Mouse (Mus musculus): ENCODE results near the gene Spert. TPM values are rescaled to one million over a fixed set of nuclear protein-coding genes. Genes with fewer than 3 reads are reported as not detected.

The Spert gene
- polyA plus RNA-seq (2012; rRNA removed), result not detected in 2 replicates
- polyA plus RNA-seq (2014; fragmentation: Nextera tagmentation; extraction: Ambion mirVana), result not detected in 2 replicates

GRCm38 (mm10) chr14:75592978-75593377 lies at the start of gene Spert:
TSS of gene Spert (minus strand) at chr14:75593116.
- H3K27ac ChIP-seq (replicated peaks; ENCODE audit: low read depth, low read length), result no peak within 1 kb of the TSS
- no peak for DNase-seq (ENCODE audit: low spot score)
- no peaks in the 10 kb centered on the region for H3K9me3 ChIP-seq (ENCODE audit: control insufficient read depth, low read length)
- no peak within 1 kb of the TSS for H3K9ac ChIP-seq (ENCODE audit: low read depth, low read length, severe bottlenecking)
- no peak within 1 kb of the TSS for H3K4me3 ChIP-seq (replicated peaks; ENCODE audit: low read length)
- TF ChIP-seq POLR2A (IDR thresholded peaks at IDR 0.05; ENCODE audit: borderline replicate concordance, extremely low read depth, insufficient read depth, insufficient read length), result no peak
- 58% methylated on average over 3 of the region's 3 CpGs for WGBS
- ATAC-seq (ENCODE audit: low FRiP score, low read depth), result no peak
- H3K4me1 ChIP-seq (ENCODE audit: control insufficient read depth, insufficient read depth, low read length), result no peaks in the 10 kb centered on the region
- no peaks in the 10 kb centered on the region for H3K36me3 ChIP-seq (ENCODE audit: control insufficient read depth, insufficient read depth, low read length)
- H3K27me3 ChIP-seq (ENCODE audit: control insufficient read depth, insufficient read depth, low read length), result no peaks in the 10 kb centered on the region
- H3K4me2 ChIP-seq (replicated peaks; ENCODE audit: low read depth, low read length, severe bottlenecking), result no peak within 1 kb of the TSS

GRCm38 (mm10) chr14:75642080-75642479 lies 49.2 kb upstream of the Spert start, which contains the start of gene Erich6b:
TSS of gene Erich6b (plus strand) at chr14:75642259.
- Histone ChIP-seq H3K27me3 (ENCODE audit: control insufficient read depth, insufficient read depth, low read length) (no peaks in the 10 kb centered on the region), H3K36me3 (ENCODE audit: control insufficient read depth, insufficient read depth, low read length) (no peaks in the 10 kb centered on the region), H3K4me1 (ENCODE audit: control insufficient read depth, insufficient read depth, low read length) (peaks cover 4% of the 10 kb centered on the region), H3K27ac (replicated peaks; ENCODE audit: low read depth, low read length) (no peak within 1 kb of the TSS), H3K9ac (ENCODE audit: low read depth, low read length, severe bottlenecking) (no peak within 1 kb of the TSS), H3K4me2 (replicated peaks; ENCODE audit: low read depth, low read length, severe bottlenecking) (no peak within 1 kb of the TSS), H3K4me3 (replicated peaks; ENCODE audit: low read length) (no peak within 1 kb of the TSS), H3K9me3 (ENCODE audit: control insufficient read depth, low read length) (no peaks in the 10 kb centered on the region)
- no peak for TF ChIP-seq POLR2A (IDR thresholded peaks at IDR 0.05; ENCODE audit: borderline replicate concordance, extremely low read depth, insufficient read depth, insufficient read length)
- no peak for ATAC-seq (ENCODE audit: low FRiP score, low read depth)
- 82% methylated on average over 8 of the region's 8 CpGs for WGBS
- DNase-seq (ENCODE audit: low spot score), result no peak

- Histone ChIP-seq H3K9ac (ENCODE audit: low read depth, low read length, severe bottlenecking) (no peak overlapping the region), H3K4me2 (replicated peaks; ENCODE audit: low read depth, low read length, severe bottlenecking) (no peak overlapping the region), H3K27ac (replicated peaks; ENCODE audit: low read depth, low read length) (no peak overlapping the region), H3K9me3 (ENCODE audit: control insufficient read depth, low read length) (no peaks in the 10 kb centered on the region), H3K4me1 (ENCODE audit: control insufficient read depth, insufficient read depth, low read length) (peaks cover 8% of the 10 kb centered on the region), H3K36me3 (ENCODE audit: control insufficient read depth, insufficient read depth, low read length) (no peaks in the 10 kb centered on the region), H3K4me3 (replicated peaks; ENCODE audit: low read length) (no peak overlapping the region), H3K27me3 (ENCODE audit: control insufficient read depth, insufficient read depth, low read length) (no peaks in the 10 kb centered on the region)
- ATAC-seq (ENCODE audit: low FRiP score, low read depth), result no peak
- no peak for DNase-seq (ENCODE audit: low spot score)
- no peak for TF ChIP-seq POLR2A (IDR thresholded peaks at IDR 0.05; ENCODE audit: borderline replicate concordance, extremely low read depth, insufficient read depth, insufficient read length)
- WGBS, result 63% methylated on average over 6 of the region's 6 CpGs
Measured at GRCm38 (mm10) chr14:75641369-75641768, 48.5 kb upstream of the Spert start.

DNA sequence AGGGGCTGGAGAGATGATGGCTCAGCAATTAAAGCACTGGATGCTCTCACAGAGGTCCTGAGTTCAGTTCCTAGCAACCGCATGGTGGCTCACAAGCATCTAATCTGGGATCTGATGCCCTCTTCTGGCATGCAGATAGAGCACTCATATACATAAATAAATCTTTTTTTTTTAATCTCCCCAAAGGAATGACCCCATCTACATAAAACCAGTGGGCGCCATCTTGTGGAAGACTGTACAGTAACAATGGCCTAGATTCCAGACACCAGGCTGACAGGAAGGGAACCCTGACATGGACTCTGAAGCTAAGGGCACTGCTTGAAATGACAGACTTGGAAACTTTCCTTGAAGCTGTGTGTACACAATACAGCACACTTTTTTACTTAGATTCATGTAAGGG lies 47.9 kb upstream of the Spert start:
- DNase-seq (ENCODE audit: low spot score), result no peak
- H3K27ac ChIP-seq (replicated peaks; ENCODE audit: low read depth, low read length), result no peak overlapping the region
- no peak for ATAC-seq (ENCODE audit: low FRiP score, low read depth)
- H3K27me3 ChIP-seq (ENCODE audit: control insufficient read depth, insufficient read depth, low read length), result no peaks in the 10 kb centered on the region
- no peak for TF ChIP-seq POLR2A (IDR thresholded peaks at IDR 0.05; ENCODE audit: borderline replicate concordance, extremely low read depth, insufficient read depth, insufficient read length)
- no peak overlapping the region for H3K4me2 ChIP-seq (replicated peaks; ENCODE audit: low read depth, low read length, severe bottlenecking)
- no peaks in the 10 kb centered on the region for H3K9me3 ChIP-seq (ENCODE audit: control insufficient read depth, low read length)
- H3K36me3 ChIP-seq (ENCODE audit: control insufficient read depth, insufficient read depth, low read length), result no peaks in the 10 kb centered on the region
- WGBS, result 79% methylated on average over 2 of the region's 2 CpGs
- peaks cover 9% of the 10 kb centered on the region for H3K4me1 ChIP-seq (ENCODE audit: control insufficient read depth, insufficient read depth, low read length)
- H3K4me3 ChIP-seq (replicated peaks; ENCODE audit: low read length), result no peak overlapping the region
- no peak overlapping the region for H3K9ac ChIP-seq (ENCODE audit: low read depth, low read length, severe bottlenecking)

GRCm38 (mm10) chr14:75637641-75638040 lies 44.7 kb upstream of the Spert start:
- no peak overlapping the region for H3K4me3 ChIP-seq (replicated peaks; ENCODE audit: low read length)
- whole genome bisulfite sequencing, result 75% methylated on average over 4 of the region's 4 CpGs
- H3K9ac ChIP-seq (ENCODE audit: low read depth, low read length, severe bottlenecking), result no peak overlapping the region
- no peaks in the 10 kb centered on the region for H3K9me3 ChIP-seq (ENCODE audit: control insufficient read depth, low read length)
- no peak for DNase-seq (ENCODE audit: low spot score)
- H3K4me1 ChIP-seq (ENCODE audit: control insufficient read depth, insufficient read depth, low read length), result peaks cover 16% of the 10 kb centered on the region
- no peak overlapping the region for H3K27ac ChIP-seq (replicated peaks; ENCODE audit: low read depth, low read length)
- H3K4me2 ChIP-seq (replicated peaks; ENCODE audit: low read depth, low read length, severe bottlenecking), result no peak overlapping the region
- TF ChIP-seq POLR2A (IDR thresholded peaks at IDR 0.05; ENCODE audit: borderline replicate concordance, extremely low read depth, insufficient read depth, insufficient read length), result no peak
- no peaks in the 10 kb centered on the region for H3K36me3 ChIP-seq (ENCODE audit: control insufficient read depth, insufficient read depth, low read length)
- ATAC-seq (ENCODE audit: low FRiP score, low read depth), result no peak
- no peaks in the 10 kb centered on the region for H3K27me3 ChIP-seq (ENCODE audit: control insufficient read depth, insufficient read depth, low read length)

DNA sequence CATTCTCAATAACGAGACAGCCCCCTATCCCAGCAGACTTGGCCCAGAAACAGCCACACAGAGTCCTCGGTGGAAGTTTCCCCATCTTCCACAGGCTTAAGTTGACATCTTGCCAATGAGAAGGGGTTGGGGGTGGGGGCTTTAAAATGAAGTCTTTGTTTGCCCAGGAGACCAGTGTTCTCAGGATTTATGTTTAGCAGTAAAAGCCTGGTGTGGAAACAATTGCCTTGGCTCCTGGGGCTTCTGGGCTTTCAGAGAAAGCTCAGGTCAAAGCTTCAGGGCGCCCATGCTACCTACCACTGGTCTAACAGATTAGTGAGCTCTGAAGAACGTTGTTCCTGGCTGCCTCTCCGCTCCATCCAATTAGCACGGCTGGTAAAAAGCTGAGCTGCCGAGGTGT lies 43.2 kb upstream of the Spert start:
- DNase-seq (ENCODE audit: low spot score) (peak; percentile 15), ATAC-seq (ENCODE audit: low FRiP score, low read depth) (peak; percentile 65; the same call in 1 of the 2 replicates)
- Histone ChIP-seq H3K9ac (ENCODE audit: low read depth, low read length, severe bottlenecking) (no peak overlapping the region), H3K27me3 (ENCODE audit: control insufficient read depth, insufficient read depth, low read length) (no peaks in the 10 kb centered on the region), H3K9me3 (ENCODE audit: control insufficient read depth, low read length) (no peaks in the 10 kb centered on the region), H3K4me3 (replicated peaks; ENCODE audit: low read length) (no peak overlapping the region), H3K4me1 (ENCODE audit: control insufficient read depth, insufficient read depth, low read length) (peaks cover 16% of the 10 kb centered on the region), H3K27ac (replicated peaks; ENCODE audit: low read depth, low read length) (no peak overlapping the region), H3K4me2 (replicated peaks; ENCODE audit: low read depth, low read length, severe bottlenecking) (peak overlapping the region; percentile 10; the same call in 1 of the 2 replicates), H3K36me3 (ENCODE audit: control insufficient read depth, insufficient read depth, low read length) (no peaks in the 10 kb centered on the region)
- no peak for TF ChIP-seq POLR2A (IDR thresholded peaks at IDR 0.05; ENCODE audit: borderline replicate concordance, extremely low read depth, insufficient read depth, insufficient read length)
- 25% methylated on average over 7 of the region's 7 CpGs for WGBS

Measured in limb, embryonic 14.5 days (tissue).